Mouse (Mus musculus) bone marrow, adult 2 months (tissue): Measurements from ENCODE around the gene Usp20.
A peak's percentile ranks its signal among the peaks of the same experiment; 100 is the strongest.

Experiments used
- CTCF ChIP-seq: fragments of 200-500 bp; IDR thresholded peaks from 2 replicates; pipeline ENCODE4 v1.5.1; 2011; ENCODE audit warnings: low read length, control low read depth; ENCODE audit not compliant: control insufficient read depth, insufficient read depth
- POLR2A ChIP-seq: fragments of 200-500 bp; IDR thresholded peaks from 2 replicates; pipeline ENCODE4 v1.6.1; 2011; ENCODE audit warnings: low read depth, mild to moderate bottlenecking, control low read depth, low read length, borderline replicate concordance; ENCODE audit not compliant: control insufficient read depth

DNA sequence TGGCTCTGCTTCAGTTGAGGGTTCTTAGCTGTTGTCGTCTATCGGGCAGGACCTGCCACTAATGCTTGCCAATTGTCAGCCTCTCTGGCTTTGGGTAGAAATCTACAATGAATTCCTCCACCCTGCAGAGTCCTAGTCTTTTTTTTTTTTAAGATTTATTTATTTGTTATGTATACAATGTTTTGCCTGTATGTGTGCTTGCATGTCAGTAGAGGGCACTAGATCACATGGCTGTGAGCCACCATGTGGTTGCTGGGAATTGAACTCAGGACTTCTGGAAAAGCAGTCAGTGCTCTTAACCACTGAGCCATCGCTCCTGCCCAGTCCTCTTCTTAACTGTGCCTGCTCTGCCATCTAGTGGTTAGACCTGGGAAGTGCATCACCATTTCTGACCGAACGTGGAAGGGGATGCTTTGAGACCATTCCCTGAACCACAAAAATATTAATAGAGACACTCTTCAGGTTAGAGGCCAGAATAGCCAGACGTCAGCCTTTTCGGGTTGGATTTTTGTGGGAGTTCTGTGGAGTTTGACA, 48.1 kb upstream of the Usp20 start:
- no peak for TF ChIP-seq POLR2A
- TF ChIP-seq CTCF, result peak; percentile 87
